Mouse (Mus musculus) cerebellum, adult 2 months (tissue): ENCODE results near the gene Gp5. TPM values are rescaled to one million over a fixed set of nuclear protein-coding genes. Genes with fewer than 3 reads are reported as not detected.

Experiments
- DNase-seq, 2 experiments: peaks; one replicate each; pipeline ENCODE4 v3.0.0; 2021
- H3K27ac ChIP-seq: fragments of 200-500 bp; 2 replicates; pipeline ENCODE4 v1.5.1; 2012; ENCODE audit warnings: low read length, control low read depth, inconsistent platforms; ENCODE audit not compliant: insufficient read depth
- H3K27me3 ChIP-seq: fragments of 200-500 bp; 2 replicates; pipeline ENCODE4 v1.6.1; 2012; ENCODE audit warnings: inconsistent platforms, mild to moderate bottlenecking, low read length, moderate library complexity; ENCODE audit not compliant: control insufficient read depth, insufficient read depth
- H3K4me1 ChIP-seq: fragments of 200-500 bp; 2 replicates; pipeline ENCODE4 v1.6.1; 2011; ENCODE audit warnings: low read length; ENCODE audit not compliant: control insufficient read depth, insufficient read depth
- H3K4me3 ChIP-seq: fragments of 200-500 bp; replicated peaks from 2 replicates; pipeline ENCODE3; 2011; ENCODE audit warnings: mild to moderate bottlenecking, low read depth, low read length, control low read depth; ENCODE audit not compliant: insufficient read depth
- CTCF ChIP-seq: fragments of 200-500 bp; IDR thresholded peaks from 2 replicates; pipeline ENCODE4 v1.5.1; 2011; ENCODE audit warnings: low read depth, mild to moderate bottlenecking, control low read depth, low read length, moderate library complexity, borderline replicate concordance; ENCODE audit not compliant: insufficient read depth
- POLR2A ChIP-seq: fragments of 200-500 bp; IDR thresholded peaks from 2 replicates; pipeline ENCODE4 v1.6.1; 2011; ENCODE audit warnings: low read length, control low read depth, borderline replicate concordance; ENCODE audit not compliant: insufficient read depth
- WGBS: fragments of 180-500 bp; shearing (Covaris S2); methylation state at CpG from one replicate; pipeline ENCODE4 v1.1.7; 2018; 5-methylcytosine and 5-hydroxymethylcytosine counted together
- polyA plus RNA-seq: library from polyadenylated mRNA; depleted of rRNA; stranded (reverse); fragments of >200 nt; gene quantifications from 2 replicates; pipeline ENCODE4 v1.2.3, GENCODE M21; 2012

Gp5 gene
- polyA plus RNA-seq, 1 experiment, result 1.4 TPM

DNA sequence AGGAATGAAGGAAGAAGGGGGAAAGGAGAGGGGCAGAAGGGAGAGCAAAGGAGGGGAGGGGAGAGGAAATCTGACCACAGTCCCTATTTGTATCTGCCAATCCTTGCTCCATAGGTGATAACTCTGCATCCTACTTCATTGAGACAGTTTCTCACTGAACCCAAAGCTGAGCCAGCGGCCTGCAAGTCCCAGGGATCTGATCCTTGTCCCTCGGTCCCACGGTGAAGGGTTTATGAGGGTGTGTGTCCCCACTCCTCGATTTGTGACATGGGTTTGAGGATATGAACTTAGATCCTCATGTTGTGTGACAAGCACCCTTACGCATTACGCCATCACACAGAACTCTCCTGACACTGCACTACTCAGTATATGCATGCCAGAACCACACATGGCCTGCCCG lies 15.5 kb downstream of the Gp5 start:
- WGBS, result 93% methylated on average over 7 of the region's 7 CpGs
- Histone ChIP-seq H3K4me3 (no peak overlapping the region), H3K4me1 (no peaks in the 10 kb centered on the region), H3K27me3 (no peaks in the 10 kb centered on the region), H3K27ac (no peak overlapping the region)
- DNase-seq, result no peak
- TF ChIP-seq CTCF (no peak), POLR2A (no peak)

DNA sequence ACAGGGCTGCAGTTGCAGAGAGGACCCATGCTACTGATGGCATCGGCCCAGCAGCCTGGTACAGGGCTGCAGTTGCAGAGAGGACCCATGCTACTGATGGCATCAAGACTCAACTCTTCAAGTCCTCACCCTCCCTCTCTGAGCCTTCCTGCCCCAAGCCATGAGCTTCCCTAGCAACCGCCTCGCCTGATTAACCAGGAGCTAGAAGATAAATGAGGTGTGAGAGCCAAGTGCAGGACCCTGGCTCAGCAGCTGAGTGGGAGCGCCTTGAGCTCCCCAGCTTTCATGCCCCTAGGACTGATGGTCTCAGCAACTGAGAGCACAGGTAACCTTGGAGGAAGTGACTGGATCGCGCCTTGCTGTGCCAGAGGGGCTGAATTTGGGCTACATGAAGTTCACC lies 20.1 kb downstream of the Gp5 start:
- Histone ChIP-seq H3K4me1 (no peaks in the 10 kb centered on the region), H3K4me3 (no peak overlapping the region), H3K27me3 (no peaks in the 10 kb centered on the region), H3K27ac (no peak overlapping the region)
- WGBS, result 55% methylated on average over 6 of the region's 6 CpGs
- no peak for DNase-seq
- no peak for TF ChIP-seq POLR2A
- TF ChIP-seq CTCF, result no peak

DNA sequence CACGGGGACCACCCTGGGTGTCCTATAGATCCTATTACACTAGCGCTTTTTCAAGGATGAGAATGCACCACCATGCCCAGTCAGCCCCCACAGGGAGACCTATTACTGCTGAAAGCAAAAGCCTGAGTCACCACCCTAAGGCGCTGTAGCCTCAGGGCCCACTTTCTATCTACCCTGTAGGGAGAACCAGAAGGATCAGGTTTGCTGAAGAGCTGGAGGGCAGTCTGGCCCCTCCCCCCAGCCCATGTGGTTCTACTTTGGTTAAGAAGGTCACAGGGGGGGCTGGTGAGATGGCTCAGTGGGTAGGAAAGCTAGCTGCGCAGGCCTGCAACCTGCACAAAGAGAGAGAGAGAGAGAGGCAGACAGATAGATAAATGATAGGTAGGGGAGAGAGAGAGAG lies 24.9 kb downstream of the Gp5 start:
- H3K27me3 ChIP-seq, result no peaks in the 10 kb centered on the region
- H3K27ac ChIP-seq, result no peak overlapping the region
- 89% methylated on average over 4 of the region's 4 CpGs for WGBS
- TF ChIP-seq POLR2A (no peak), CTCF (no peak)
- no peak overlapping the region for H3K4me3 ChIP-seq
- DNase-seq, result no peak
- no peaks in the 10 kb centered on the region for H3K4me1 ChIP-seq

DNA sequence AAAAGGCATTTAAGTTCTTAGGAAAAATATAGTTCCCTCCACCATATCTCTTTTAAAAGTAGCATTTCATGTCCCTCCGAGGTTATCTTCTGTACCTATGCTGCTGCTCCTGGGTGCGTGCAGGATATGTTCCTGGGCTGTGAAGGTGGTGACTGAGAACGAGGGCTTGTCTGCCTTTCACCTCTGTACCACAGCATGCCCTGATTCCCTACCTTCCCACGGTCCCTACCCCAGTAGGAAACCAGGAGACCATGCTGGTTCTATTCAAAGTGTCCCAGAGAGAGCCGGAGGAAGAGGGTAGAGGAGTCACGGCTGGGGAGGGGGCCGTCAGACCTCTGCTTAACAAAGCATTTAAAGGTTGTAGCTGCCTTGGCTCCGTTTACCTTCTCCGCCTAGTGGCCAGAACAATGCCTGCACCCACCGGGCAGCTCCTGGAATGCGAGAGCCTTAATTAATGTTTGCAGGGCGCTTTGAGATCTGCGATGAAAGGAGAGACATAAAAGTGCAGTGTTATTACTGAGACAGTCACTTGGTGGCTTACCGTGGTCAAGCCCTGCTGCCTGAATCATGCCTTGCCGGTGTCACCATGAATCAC lies 26.7 kb downstream of the Gp5 start:
- H3K4me3 ChIP-seq, result no peak overlapping the region
- DNase-seq, result peak; percentile 12 to 39
- TF ChIP-seq POLR2A (no peak), CTCF (peak; percentile 67)
- no peaks in the 10 kb centered on the region for H3K4me1 ChIP-seq
- no peaks in the 10 kb centered on the region for H3K27me3 ChIP-seq
- 3% methylated on average over 15 of the region's 15 CpGs for WGBS
- no peak overlapping the region for H3K27ac ChIP-seq

DNA sequence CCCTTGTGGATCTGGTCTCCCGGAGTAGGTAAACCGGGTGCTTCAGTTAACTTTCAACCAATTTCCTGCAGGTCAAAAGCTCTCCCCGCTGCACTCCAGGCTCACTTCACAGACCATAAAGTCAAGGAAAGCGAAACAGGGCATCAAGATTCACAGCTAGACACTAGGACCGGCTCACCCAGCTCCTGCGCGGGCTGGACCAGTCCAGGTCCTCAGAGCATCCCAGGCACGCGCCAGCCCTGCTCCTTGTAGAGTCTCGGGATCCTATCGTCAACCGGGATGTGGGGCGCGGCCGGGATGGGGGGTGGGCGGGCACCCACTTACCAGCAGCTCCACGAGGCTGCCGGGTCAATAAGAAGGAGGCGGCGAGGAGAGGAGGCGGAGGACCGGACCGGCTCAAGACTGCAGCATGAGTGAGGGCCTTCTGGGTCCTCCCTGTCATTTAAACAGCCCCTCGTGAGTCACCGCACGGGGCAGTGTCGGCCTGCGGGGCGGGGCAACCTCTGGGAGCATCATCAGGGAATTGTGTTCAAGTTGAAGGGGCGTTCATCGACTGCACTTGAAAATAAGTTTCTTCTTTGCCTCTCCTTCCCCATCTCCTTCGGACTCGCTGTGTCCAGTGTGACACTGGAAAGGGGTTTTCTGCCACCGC lies 27.6 kb downstream of the Gp5 start, which contains the start of gene Lrrc15:
TSS of gene Lrrc15 (minus strand) at position 413 of the 652 bp plus-strand sequence.
- peaks cover 3% of the 10 kb centered on the region; the same call in 1 of the 2 replicates for H3K4me1 ChIP-seq
- H3K27me3 ChIP-seq, result no peaks in the 10 kb centered on the region
- peak within 1 kb of the TSS; percentile 16 for H3K4me3 ChIP-seq
- no peak within 1 kb of the TSS for H3K27ac ChIP-seq
- WGBS, result 12% methylated on average over 34 of the region's 34 CpGs
- no peak for DNase-seq
- TF ChIP-seq CTCF, result no peak
- TF ChIP-seq POLR2A, result no peak

DNA sequence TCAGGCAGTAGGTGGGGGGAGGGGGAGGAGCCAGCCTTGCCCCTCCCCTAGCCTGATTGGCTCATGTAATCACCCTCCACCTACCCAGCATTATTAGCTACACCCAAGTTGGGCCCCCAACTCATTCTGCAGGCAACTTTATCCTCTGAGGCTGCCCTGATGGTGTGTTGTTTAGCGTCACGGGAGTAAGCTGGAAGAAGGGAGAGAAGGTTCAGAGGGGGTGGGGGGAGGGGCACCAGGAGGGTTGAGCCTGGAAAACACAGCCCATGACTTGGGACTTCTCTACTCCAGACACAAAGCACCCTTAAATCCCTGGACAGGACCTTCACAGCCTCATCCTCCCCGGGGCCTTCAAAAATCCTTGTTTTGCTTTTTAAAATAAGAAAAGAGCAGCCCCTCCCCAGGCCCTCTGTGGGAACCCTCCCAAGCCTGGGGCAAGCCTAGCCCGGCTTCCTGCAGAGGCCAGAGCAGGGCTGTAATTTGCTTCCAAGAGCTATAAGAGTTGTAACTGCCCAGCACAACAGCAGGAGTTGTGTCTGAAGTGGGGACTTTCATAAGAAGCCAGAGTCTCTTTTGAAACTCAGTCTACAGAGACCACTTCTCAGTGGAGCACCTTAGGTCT lies 29.8 kb downstream of the Gp5 start:
- DNase-seq, result no peak
- H3K4me1 ChIP-seq, result peaks cover 3% of the 10 kb centered on the region; the same call in 1 of the 2 replicates
- no peaks in the 10 kb centered on the region for H3K27me3 ChIP-seq
- H3K4me3 ChIP-seq, result no peak overlapping the region
- no peak for TF ChIP-seq CTCF
- no peak for TF ChIP-seq POLR2A
- 36% methylated on average over 4 of the region's 4 CpGs for WGBS
- no peak overlapping the region for H3K27ac ChIP-seq

DNA sequence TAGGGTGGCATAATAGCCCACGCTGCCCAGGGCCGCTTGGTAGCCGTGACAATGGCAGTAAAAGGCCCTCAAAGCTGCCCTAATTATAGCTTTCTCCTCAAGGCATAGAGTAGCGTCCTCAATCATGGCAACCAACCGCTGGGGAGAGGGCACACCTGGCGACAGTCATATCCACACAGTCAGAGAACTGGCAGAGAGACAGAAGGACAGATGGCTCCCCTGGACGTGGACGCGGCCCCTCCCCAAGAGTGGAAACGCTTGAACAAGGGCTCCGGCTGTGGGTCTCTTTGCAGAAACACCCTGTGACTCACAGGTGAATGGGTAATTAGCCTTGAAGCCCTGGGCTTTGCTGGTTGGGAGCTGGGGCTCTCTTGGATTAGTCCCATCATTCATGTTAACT lies 32.2 kb downstream of the Gp5 start:
- TF ChIP-seq CTCF, result no peak
- TF ChIP-seq POLR2A, result no peak
- H3K4me3 ChIP-seq, result no peak overlapping the region
- DNase-seq, result no peak
- no peak overlapping the region for H3K27ac ChIP-seq
- 31% methylated on average over 11 of the region's 11 CpGs for WGBS
- H3K4me1 ChIP-seq, result peaks cover 3% of the 10 kb centered on the region; the same call in 1 of the 2 replicates
- H3K27me3 ChIP-seq, result no peaks in the 10 kb centered on the region

DNA sequence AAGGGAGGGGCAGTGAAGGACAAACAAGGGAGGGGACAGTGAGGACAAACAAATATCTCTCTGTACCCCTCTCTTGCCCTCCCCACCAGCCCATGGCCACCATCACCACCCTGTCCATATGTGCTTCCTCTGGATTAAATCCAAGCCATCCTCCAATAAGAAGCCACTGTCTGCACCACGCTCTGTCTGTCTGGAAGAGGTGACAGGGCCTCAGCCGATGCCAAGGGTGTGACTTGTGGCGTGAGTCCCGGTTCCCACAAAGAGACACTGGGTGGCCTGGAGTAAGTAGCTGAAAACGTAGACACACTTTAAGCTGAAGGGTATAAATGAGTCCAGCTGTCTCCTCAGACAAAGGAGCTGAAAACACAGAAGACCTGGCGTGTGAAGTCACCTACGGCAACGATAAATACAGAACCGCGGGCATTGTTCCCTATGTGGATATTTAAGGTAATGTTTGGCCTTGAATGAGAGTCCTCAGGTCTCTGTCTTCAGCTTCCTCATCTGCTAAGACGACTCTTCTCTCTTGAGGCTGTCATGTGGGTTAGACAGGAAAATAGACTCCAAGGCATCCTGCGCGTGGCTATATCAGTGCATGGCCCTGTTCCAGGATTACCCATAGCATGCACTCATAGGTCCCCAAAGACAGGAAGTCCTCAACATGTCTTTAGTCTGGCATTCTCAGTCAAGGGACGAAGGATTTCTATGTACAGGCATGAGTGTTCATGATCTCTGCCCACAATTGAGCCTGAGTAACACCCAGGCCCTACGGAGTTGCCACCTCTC lies 34.8 kb downstream of the Gp5 start:
- no peak for TF ChIP-seq CTCF
- TF ChIP-seq POLR2A, result no peak
- DNase-seq, result no peak

More for the DNA sequence above, 34.8 kb downstream of the Gp5 start:
- 56% methylated on average over 15 of the region's 15 CpGs for WGBS
- H3K27ac ChIP-seq, result no peak overlapping the region
- H3K4me1 ChIP-seq, result peaks cover 3% of the 10 kb centered on the region; the same call in 1 of the 2 replicates
- no peak overlapping the region for H3K4me3 ChIP-seq
- H3K27me3 ChIP-seq, result no peaks in the 10 kb centered on the region
